Mouse (Mus musculus): ENCODE data around the gene Card9. TPM values are rescaled to one million over a fixed set of nuclear protein-coding genes. Genes with fewer than 3 reads are reported as not detected.

Card9 gene
- polyA plus RNA-seq, 2 experiments from 2014 or later, result 1.5 to 2.3 TPM

GRCm38 (mm10) chr2:26325386-26326181 lies 35.1 kb downstream of the Card9 start:
- ATAC-seq, result peak; percentile 57

DNA sequence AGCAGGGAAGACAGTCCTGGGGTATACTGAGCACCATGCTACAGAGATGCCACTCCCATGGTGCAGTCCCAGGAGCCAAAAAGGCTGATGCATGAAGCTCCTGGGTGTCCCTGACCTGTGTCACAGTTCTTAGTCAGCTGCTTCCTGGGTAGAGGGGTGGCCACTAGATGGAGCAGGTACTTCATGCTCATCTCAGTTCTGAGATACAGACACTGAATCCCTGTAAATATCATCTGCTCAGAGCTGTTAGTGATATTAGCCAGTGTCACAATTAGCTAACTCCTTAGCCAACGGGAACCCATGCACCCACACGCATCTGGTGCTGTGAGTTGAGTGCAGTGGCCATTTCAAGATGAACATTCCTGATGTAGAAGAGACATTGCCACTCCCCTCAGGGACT lies 35.8 kb downstream of the Card9 start:
- ATAC-seq, result no peak

GRCm38 (mm10) chr2:26323589-26324325 lies 37.0 kb downstream of the Card9 start:
- no peak for ATAC-seq

GRCm38 (mm10) chr2:26320245-26321185 lies 40.2 kb downstream of the Card9 start:
- no peak for ATAC-seq

DNA sequence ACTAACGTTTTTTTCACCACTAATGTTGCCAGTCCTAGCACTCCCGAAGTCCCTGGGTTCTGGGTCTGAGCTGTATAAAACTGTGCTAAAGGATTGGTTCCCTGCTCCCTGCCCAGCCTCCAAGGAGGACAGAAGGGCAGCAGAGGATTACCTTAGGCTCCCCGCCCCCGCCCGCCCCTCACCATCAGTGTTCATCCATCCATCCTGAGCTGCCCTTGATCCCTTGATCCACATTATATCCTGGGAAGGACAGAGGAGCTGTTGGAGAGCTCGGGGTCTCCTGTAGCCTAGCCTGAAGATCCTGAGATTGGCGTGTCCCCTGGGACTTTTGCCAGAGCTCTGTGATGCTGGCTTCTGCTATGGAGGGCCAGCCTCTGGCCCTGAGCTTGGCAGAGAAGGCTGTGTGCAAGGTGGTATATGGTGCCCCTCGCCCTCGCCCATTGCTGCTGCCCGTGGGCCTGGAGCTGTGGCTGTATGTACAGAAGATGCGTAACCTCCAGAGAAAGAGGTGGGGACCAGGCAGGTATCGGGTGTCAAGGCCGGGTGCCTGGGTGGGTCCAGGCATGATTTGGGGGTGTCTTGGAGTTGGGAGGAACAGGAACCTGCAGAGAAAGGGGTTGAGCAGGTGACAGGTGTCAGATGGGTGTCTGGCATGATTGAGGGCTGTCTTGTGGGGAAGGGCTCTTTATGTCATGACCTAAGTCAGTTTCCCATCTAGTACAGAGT lies 41.0 kb downstream of the Card9 start:
- ATAC-seq, result no peak

DNA sequence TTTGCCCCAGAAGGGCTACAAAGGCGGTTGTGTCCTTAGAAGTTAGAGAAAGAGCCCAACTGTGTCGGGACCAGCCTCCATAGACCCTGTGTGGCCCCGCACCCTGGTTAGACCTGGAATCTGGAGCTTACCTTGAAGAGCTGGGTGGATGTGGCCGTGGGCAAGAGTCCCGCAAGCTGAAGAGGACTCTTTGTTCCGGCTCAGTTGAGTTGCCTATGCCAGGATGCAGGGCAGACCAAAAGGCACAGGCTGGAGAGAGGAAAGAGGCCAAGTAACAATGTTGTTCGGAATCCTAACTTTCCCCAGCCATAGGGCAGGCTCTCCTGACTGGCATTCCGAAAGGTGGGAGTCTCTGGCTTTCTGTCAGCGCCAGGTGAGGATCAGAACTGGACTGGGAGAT lies 41.6 kb downstream of the Card9 start:
- no peak for ATAC-seq

- ATAC-seq, result no peak
Observed at GRCm38 (mm10) chr2:26317991-26318672, 42.6 kb downstream of the Card9 start.

DNA sequence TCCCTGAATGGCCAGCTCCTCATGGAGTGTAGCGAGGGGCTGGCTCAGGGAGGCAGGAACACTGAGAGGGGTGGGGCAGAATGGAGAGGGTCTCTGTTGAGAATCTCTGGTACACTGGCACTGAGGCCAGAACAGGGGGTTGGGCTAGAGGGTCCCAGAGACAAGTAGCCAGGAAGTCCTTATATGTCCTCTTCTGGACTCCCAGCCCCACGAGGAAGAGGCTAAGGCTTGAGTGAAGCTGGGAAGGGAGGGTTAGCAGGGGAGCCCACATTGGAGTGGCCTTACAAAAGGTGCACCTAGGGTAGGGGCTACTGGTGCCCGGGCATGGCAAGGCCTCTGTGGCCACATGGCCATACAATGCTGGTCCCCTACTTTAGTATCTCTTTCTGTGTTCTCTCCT lies 43.3 kb downstream of the Card9 start:
- no peak for ATAC-seq

- ATAC-seq, result no peak
Observed at GRCm38 (mm10) chr2:26316576-26317246, 44.0 kb downstream of the Card9 start.

DNA sequence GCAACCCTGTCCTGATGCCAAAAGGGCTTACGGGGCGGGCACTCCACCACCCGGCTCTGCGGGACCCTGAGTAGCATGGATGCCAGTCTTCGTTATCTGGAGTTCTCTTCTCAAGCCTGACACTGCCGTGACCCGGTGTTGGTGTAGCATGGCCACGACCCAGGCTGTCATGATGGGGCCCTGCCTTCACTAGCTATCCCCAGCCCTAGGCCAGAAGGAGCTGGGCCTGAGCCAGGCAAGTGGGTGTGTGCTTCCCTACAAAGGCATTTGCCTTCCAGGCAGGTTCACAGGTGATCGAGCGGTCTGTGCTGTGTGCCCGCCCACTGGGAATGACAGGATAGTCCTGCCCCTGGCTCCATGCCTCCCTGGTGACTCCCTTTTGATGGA lies 44.8 kb downstream of the Card9 start:
- ATAC-seq, result no peak

GRCm38 (mm10) chr2:26315072-26315924 lies 45.4 kb downstream of the Card9 start, which contains the start of gene Gpsm1:
Gene Gpsm1, plus strand, starts transcription at chr2:26315515.
- peak; percentile 64 for ATAC-seq

DNA sequence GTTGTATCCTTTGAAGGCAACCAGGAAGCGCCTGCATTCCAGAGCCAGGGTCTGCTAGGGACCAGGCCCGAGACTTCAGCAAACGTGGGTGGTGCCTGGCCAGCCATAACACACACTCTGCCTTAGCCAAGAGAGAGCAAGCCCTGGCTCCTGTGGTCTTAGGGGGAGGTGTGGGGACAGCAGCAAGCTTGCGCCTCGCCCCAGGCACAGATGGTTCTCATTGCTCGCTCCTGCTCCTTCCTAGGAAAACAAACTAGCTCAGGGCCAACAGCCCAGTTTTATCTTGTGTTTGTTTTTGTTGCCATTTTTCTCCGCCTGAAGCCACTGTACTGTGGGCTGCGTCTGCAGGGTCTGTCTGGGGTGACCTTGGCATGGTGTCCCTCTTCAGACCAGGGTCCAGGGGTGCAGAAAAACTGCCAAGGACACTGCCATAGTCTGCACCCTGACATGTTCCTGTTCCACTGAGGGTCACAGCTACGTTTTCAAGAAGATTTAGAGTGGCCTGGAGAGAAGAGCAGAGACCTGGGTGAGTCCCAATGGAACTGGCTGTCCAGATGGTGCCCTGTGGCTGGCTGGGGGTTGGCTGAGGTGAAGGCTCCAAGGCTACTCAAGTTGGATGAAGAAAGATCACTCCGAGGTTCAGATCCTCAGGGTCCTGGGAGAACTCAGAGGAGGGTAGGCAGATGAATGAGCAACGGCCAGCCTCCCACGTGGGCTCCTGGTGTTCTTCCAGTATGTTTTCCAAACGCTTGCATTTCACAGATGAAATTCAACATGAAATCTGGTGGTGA lies 46.2 kb downstream of the Card9 start:
- ATAC-seq, result no peak

GRCm38 (mm10) chr2:26313394-26313793 lies 47.3 kb downstream of the Card9 start:
- no peak for ATAC-seq

GRCm38 (mm10) chr2:26312812-26313211 lies 47.9 kb downstream of the Card9 start:
- peak; percentile 13 for ATAC-seq

DNA sequence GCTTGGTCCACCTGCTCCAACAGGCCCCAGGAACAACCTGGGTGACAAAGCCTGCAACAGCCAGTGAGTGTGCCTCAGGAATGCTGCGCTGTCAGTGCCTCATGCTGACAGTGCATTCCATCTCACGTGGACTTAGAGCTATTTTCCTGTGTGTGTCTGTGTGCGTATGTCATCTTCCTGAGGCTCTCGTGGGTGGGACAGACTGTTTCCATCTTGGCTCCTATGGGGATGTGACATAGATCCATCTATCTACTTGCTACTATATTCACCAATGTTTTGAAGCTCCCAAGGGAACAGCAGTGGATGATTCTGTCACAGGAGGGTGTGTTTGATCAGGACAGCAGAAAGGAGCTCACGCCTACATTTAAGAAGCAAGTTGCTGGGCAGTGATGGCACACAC lies 48.8 kb downstream of the Card9 start:
- no peak for ATAC-seq

DNA sequence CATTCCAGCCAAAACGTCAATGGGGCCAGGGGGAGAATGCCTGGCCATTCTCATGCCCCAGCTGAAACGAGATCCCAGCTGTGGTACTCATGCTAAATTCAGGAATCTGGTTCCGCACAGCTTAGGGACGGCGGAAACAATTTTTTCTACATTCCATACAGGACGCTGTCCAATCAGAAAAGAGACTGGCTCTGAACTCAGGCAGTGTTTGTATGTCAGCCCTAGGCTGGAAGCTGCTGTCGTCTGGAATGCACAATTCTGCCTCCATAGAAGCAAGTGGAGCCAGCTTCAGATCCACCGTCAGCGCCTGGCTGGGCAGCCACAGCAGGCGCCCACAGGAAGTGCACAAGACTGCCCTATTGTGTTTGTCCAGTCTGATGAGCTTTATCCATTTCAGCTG lies 51.0 kb downstream of the Card9 start:
- ATAC-seq, result no peak

- no peak for ATAC-seq
Observed at GRCm38 (mm10) chr2:26306702-26307101, 54.0 kb downstream of the Card9 start.

DNA sequence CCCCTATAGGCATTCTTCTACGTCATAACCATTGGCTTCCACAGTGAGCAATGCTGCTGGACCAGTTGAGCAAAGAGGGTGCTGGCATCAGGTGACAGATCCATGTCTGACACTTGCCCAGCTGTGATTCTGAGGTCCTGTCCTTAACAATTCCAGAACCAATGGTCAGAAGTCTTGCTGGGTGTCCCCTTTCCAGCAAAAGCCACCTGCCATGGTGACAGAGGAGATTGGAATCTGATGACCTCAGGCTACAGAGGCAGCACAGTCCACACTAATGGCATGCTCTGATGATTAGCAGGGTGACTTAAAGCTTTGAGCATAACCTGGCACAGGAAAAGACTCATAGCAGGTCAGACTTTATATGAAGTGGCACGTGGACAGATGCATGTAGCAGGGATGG lies 55.2 kb downstream of the Card9 start:
- no peak for ATAC-seq

- ATAC-seq, result no peak
Observed at GRCm38 (mm10) chr2:26304711-26305110, 56.0 kb downstream of the Card9 start.
